Mouse (Mus musculus): ENCODE results near the gene Npas2. TPM values are rescaled to one million over a fixed set of nuclear protein-coding genes. Genes with fewer than 3 reads are reported as not detected.

The Npas2 gene
- polyA plus RNA-seq, 1 experiment: not detected

DNA sequence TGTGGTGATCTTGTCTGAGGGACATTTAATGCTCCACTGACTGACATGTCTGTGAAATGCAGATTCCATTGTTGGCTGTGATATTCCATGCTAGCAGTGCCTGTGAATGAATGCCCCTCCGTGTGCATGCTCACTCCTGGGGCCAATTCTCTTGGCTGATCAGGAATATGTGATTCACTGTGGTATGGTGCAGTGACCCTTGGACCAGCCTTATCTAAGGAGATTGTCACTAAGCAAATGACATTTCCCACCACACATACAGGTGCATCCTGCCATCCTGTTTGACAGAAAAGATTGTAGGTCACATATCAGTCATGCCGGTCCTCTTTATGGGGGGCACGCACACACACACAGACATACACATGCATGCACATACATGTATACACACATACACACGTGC lies 138.9 kb downstream of the Npas2 start:
- no peaks in the 10 kb centered on the region for H3K4me1 ChIP-seq (ENCODE audit: control insufficient read depth, insufficient read depth, low read length)
- no peak overlapping the region for H3K4me3 ChIP-seq (replicated peaks; ENCODE audit: control insufficient read depth, low read depth, low read length)
- WGBS: 84% methylated on average over 4 of the region's 4 CpGs
- TF ChIP-seq POLR2A (IDR thresholded peaks at IDR 0.05; ENCODE audit: borderline replicate concordance, control insufficient read depth, low read depth, low read length): no peak
- no peak for TF ChIP-seq CTCF (IDR thresholded peaks at IDR 0.05; ENCODE audit: control insufficient read depth, insufficient read depth, low read length)
- H3K27ac ChIP-seq (ENCODE audit: control insufficient read depth, insufficient read depth, low read depth, low read length, poor library complexity): no peak overlapping the region

DNA sequence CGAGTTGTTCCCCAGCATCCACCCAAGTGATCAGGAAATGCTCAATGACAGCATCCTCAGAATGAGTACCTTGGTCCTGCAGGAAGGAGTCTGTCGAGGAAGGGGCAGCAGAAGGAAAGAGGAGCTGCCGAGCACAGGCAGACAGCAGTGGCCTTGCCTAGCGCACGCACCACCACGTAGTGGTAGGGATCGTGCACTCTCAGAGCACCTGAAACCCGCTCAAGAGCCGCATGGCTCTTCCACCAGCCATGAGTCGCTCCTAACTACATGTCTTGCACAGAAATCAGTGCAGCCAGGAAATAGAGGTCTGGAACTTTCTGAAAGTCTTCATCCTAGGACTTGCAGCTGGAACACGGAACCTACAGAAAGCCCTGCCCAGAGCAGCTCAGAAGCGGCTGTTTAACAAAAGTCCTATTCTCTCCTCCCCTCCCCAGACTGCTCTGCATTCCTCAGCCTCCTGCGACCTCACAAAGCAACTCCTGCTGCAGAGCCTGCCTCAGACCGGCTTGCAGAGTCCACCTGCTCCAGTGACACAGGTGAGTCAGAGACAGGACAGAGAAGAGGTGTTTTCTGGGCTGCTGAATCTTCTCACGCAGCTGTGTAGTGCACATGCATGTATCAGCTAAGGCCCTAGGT lies 142.1 kb downstream of the Npas2 start:
- 72% methylated on average over 15 of the region's 15 CpGs for WGBS
- Histone ChIP-seq H3K27ac (ENCODE audit: control insufficient read depth, insufficient read depth, low read depth, low read length, poor library complexity) (no peak overlapping the region), H3K4me3 (replicated peaks; ENCODE audit: control insufficient read depth, low read depth, low read length) (no peak overlapping the region), H3K4me1 (ENCODE audit: control insufficient read depth, insufficient read depth, low read length) (no peaks in the 10 kb centered on the region)
- TF ChIP-seq CTCF (IDR thresholded peaks at IDR 0.05; ENCODE audit: control insufficient read depth, insufficient read depth, low read length) (no peak), POLR2A (IDR thresholded peaks at IDR 0.05; ENCODE audit: borderline replicate concordance, control insufficient read depth, low read depth, low read length) (no peak)

DNA sequence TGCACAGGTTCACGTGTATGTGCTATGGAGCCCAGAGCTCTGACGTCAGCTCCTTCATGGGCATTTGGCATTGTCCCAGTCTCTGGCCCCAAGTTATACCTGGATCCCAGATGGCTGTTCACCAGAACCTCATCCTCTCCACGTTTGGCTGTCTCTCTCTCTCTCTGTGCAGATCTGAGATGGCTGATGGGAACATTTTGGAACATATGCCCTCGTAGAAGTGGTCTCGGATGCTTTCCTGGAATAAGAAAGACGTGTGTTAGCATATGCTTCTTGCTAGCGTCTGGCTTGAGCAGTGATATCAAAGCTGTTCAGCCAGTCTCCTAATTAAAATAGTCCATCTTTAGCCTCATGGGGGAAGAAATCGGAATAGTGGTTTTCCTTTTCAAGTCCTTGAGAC lies 143.3 kb downstream of the Npas2 start:
- 80% methylated on average over 8 of the region's 8 CpGs for WGBS
- Histone ChIP-seq H3K4me1 (ENCODE audit: control insufficient read depth, insufficient read depth, low read length) (no peaks in the 10 kb centered on the region), H3K27ac (ENCODE audit: control insufficient read depth, insufficient read depth, low read depth, low read length, poor library complexity) (no peak overlapping the region), H3K4me3 (replicated peaks; ENCODE audit: control insufficient read depth, low read depth, low read length) (no peak overlapping the region)
- TF ChIP-seq POLR2A (IDR thresholded peaks at IDR 0.05; ENCODE audit: borderline replicate concordance, control insufficient read depth, low read depth, low read length): no peak

DNA sequence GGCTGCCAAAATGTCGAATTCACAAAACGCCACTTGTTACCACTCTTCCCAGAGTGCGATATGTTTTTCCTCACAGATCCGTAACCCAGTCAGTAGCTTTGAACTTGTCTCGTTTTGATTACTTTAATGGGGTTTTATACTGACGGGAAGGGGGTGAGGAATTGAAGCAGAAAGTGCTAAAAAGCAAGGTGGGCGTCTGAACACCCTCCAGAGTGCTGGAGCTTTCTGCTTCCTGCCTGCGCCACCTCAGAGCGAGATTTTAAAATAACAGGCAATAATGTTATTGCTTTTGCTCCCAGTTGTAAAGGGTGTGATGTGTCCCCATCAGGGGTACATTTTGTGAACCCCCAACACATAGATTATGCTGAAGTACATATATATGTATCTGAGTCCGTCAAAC lies 145.3 kb downstream of the Npas2 start:
- Histone ChIP-seq H3K27ac (ENCODE audit: control insufficient read depth, insufficient read depth, low read depth, low read length, poor library complexity) (no peak overlapping the region), H3K4me1 (ENCODE audit: control insufficient read depth, insufficient read depth, low read length) (no peaks in the 10 kb centered on the region), H3K4me3 (replicated peaks; ENCODE audit: control insufficient read depth, low read depth, low read length) (no peak overlapping the region)
- TF ChIP-seq POLR2A (IDR thresholded peaks at IDR 0.05; ENCODE audit: borderline replicate concordance, control insufficient read depth, low read depth, low read length) (no peak), CTCF (IDR thresholded peaks at IDR 0.05; ENCODE audit: control insufficient read depth, insufficient read depth, low read length) (no peak)
- 79% methylated on average over 10 of the region's 10 CpGs for WGBS

DNA sequence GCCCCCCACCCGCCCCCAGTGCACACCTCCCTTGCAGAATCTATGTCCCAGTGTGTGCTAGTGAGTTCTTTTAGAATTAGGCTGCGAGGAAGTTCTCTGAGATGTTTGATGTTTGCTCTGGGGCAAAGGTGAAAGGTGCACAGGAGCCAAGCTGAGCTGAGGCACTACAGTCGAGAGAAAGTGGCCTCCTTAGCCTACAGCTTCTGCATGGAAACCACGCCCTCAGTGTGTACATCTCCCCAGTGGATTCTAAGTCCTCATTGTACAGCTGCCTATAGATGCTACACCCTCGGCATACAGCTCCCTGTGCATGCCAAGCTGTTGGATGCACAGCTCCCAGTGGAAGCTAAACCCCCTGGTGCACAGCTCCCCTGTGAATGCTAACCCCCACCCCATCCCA lies 145.9 kb downstream of the Npas2 start:
- no peak overlapping the region for H3K4me3 ChIP-seq (replicated peaks; ENCODE audit: control insufficient read depth, low read depth, low read length)
- WGBS: 69% methylated on average over 5 of the region's 5 CpGs
- no peak for TF ChIP-seq CTCF (IDR thresholded peaks at IDR 0.05; ENCODE audit: control insufficient read depth, insufficient read depth, low read length)
- TF ChIP-seq POLR2A (IDR thresholded peaks at IDR 0.05; ENCODE audit: borderline replicate concordance, control insufficient read depth, low read depth, low read length): no peak
- H3K27ac ChIP-seq (ENCODE audit: control insufficient read depth, insufficient read depth, low read depth, low read length, poor library complexity): no peak overlapping the region
- H3K4me1 ChIP-seq (ENCODE audit: control insufficient read depth, insufficient read depth, low read length): no peaks in the 10 kb centered on the region

DNA sequence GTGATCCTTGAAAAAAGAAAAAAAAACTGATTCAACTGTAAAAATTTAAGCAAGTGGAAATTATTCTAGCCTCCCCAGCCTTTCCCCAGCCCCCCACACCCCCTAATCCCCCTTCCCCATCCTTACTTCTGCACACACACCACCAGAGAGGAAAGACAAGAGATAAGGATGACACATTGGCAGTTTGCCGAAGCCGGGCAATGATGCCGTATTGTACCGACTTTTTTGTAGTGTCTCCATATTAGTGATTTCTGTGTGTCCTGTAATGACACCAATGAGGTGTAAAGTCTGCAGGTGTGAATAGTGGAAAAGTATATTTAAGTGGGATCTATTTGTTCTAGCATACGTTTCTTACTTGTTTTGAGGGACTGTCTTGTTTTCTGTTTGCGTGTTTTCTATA lies 146.6 kb downstream of the Npas2 start:
- H3K4me1 ChIP-seq (ENCODE audit: control insufficient read depth, insufficient read depth, low read length): no peaks in the 10 kb centered on the region
- H3K27ac ChIP-seq (ENCODE audit: control insufficient read depth, insufficient read depth, low read depth, low read length, poor library complexity): no peak overlapping the region
- 65% methylated on average over 6 of the region's 6 CpGs for WGBS
- no peak for TF ChIP-seq CTCF (IDR thresholded peaks at IDR 0.05; ENCODE audit: control insufficient read depth, insufficient read depth, low read length)
- no peak for TF ChIP-seq POLR2A (IDR thresholded peaks at IDR 0.05; ENCODE audit: borderline replicate concordance, control insufficient read depth, low read depth, low read length)
- H3K4me3 ChIP-seq (replicated peaks; ENCODE audit: control insufficient read depth, low read depth, low read length): no peak overlapping the region

DNA sequence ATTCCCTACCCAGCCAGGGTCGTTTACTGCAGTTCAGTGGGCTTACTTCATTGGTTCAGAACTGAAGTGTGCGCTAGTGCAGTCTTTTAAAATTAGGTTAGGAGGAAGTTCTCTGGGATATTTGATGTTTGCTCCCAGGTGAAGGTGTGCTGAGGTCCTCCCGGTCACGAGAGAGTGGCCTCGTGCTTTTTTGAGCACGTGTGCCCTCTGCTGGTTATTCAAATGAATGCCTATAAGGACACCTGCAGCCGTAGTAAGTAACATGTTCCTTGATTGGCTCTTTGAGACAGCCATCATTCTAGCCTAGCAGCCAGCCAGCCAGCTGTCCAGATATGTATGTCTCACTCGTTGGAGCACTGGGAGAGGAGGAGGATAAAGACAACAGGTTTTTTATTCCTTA lies 147.1 kb downstream of the Npas2 start:
- no peak for TF ChIP-seq POLR2A (IDR thresholded peaks at IDR 0.05; ENCODE audit: borderline replicate concordance, control insufficient read depth, low read depth, low read length)
- peak; percentile 63 for TF ChIP-seq CTCF (IDR thresholded peaks at IDR 0.05; ENCODE audit: control insufficient read depth, insufficient read depth, low read length)
- 11% methylated on average over 8 of the region's 8 CpGs for WGBS
- H3K4me3 ChIP-seq (replicated peaks; ENCODE audit: control insufficient read depth, low read depth, low read length): no peak overlapping the region
- no peaks in the 10 kb centered on the region; the same call in 1 of the 2 replicates for H3K4me1 ChIP-seq (ENCODE audit: control insufficient read depth, insufficient read depth, low read length)
- H3K27ac ChIP-seq (ENCODE audit: control insufficient read depth, insufficient read depth, low read depth, low read length, poor library complexity): no peak overlapping the region

DNA sequence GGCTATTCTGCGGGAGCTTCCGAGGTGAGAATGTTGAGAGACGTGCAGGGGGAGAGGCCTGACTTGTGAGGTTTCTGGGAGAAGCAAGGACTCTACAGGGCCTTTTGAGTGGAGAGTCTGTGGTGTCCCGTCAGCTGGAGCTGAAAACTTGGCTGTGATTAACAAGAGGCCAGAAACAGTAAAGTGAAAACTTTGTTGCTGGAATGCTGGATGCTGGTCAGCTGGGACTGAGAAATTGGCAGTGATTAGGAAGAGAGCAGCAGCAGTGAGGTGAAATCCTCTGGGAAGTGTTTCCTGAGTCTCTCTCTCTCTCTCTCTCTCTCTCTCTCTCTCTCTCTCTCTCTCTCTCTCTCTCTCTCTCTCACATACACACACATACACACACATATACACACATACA lies 148.3 kb downstream of the Npas2 start:
- Histone ChIP-seq H3K4me1 (ENCODE audit: control insufficient read depth, insufficient read depth, low read length) (no peaks in the 10 kb centered on the region; the same call in 1 of the 2 replicates), H3K4me3 (replicated peaks; ENCODE audit: control insufficient read depth, low read depth, low read length) (no peak overlapping the region), H3K27ac (ENCODE audit: control insufficient read depth, insufficient read depth, low read depth, low read length, poor library complexity) (no peak overlapping the region)
- WGBS: 88% methylated on average over 4 of the region's 4 CpGs
- TF ChIP-seq CTCF (IDR thresholded peaks at IDR 0.05; ENCODE audit: control insufficient read depth, insufficient read depth, low read length): no peak

DNA sequence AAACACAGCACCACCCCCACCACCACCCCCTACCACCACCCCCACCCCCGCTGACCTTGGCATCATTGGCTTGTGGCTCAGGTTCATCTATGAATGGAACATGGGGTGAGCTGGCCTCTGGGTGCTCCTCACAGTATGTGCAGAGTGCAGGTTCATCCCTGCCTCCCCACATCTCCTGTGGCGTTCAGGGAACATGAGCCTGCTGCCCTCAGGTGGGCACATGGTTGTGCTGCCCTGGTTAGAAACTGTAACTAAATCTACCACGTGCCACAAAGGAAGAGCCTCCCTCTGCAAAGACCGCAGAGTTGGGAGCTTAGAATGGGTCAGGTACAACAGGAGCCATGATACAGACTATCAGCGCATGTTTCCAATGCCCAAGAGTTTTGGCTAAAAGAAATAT lies 149.7 kb downstream of the Npas2 start:
- Histone ChIP-seq H3K4me3 (replicated peaks; ENCODE audit: control insufficient read depth, low read depth, low read length) (no peak overlapping the region), H3K4me1 (ENCODE audit: control insufficient read depth, insufficient read depth, low read length) (no peaks in the 10 kb centered on the region; the same call in 1 of the 2 replicates), H3K27ac (ENCODE audit: control insufficient read depth, insufficient read depth, low read depth, low read length, poor library complexity) (no peak overlapping the region)
- WGBS: 80% methylated on average over 5 of the region's 5 CpGs
- TF ChIP-seq POLR2A (IDR thresholded peaks at IDR 0.05; ENCODE audit: borderline replicate concordance, control insufficient read depth, low read depth, low read length) (no peak), CTCF (IDR thresholded peaks at IDR 0.05; ENCODE audit: control insufficient read depth, insufficient read depth, low read length) (no peak)

All from bone marrow, adult 2 months (tissue).